Mouse (Mus musculus) kidney, embryonic 14.5 days (tissue): ENCODE results near the gene Polr3e. TPM values are rescaled to one million over a fixed set of nuclear protein-coding genes. Genes with fewer than 3 reads are reported as not detected.
"Not testable (repeated sequence)": the region's sequence is repeated elsewhere in the genome, so short reads cannot be mapped to it uniquely, and the experiment has no call there.

Experiments used
- ATAC-seq: fragments of 200-750 bp; cut with Nextera tagmentation; 2 replicates; pipeline ENCODE4 v1.8.0; 2017; ENCODE audit warnings: moderate number of reproducible peaks, mild to moderate bottlenecking, moderate TSS enrichment, moderate library complexity; ENCODE audit not compliant: low FRiP score, low TSS enrichment
- H3K27ac ChIP-seq: fragments of 300-500 bp; sonication (generic); 2 replicates; pipeline ENCODE4 v1.5.1; 2014; ENCODE audit warnings: low read depth, mild to moderate bottlenecking, low read length, moderate library complexity, mixed read lengths
- H3K27me3 ChIP-seq: fragments of 300-500 bp; sonication (generic); 2 replicates; pipeline ENCODE4 v1.6.1; 2014; ENCODE audit warnings: mild to moderate bottlenecking, low read length; ENCODE audit not compliant: control insufficient read depth, insufficient read depth
- H3K36me3 ChIP-seq: fragments of 300-500 bp; sonication (generic); 2 replicates; pipeline ENCODE4 v1.6.1; 2014; ENCODE audit warnings: low read length, mixed read lengths; ENCODE audit not compliant: control insufficient read depth, insufficient read depth
- H3K4me1 ChIP-seq: fragments of 300-500 bp; sonication (generic); 2 replicates; pipeline ENCODE4 v1.6.1; 2014; ENCODE audit warnings: low read length, mixed read lengths; ENCODE audit not compliant: control insufficient read depth, insufficient read depth
- H3K4me2 ChIP-seq: fragments of 300-500 bp; sonication (generic); replicated peaks from 2 replicates; pipeline ENCODE4 v1.6.1; 2014; ENCODE audit warnings: low read depth, mild to moderate bottlenecking, low read length
- H3K4me3 ChIP-seq: fragments of 300-500 bp; sonication (generic); 2 replicates; pipeline ENCODE4 v1.5.1; 2014; ENCODE audit warnings: mild to moderate bottlenecking, low read length
- H3K9ac ChIP-seq: fragments of 300-500 bp; sonication (generic); 2 replicates; pipeline ENCODE4 v1.6.1; 2014; ENCODE audit warnings: low read depth, mild to moderate bottlenecking, low read length, moderate library complexity
- H3K9me3 ChIP-seq: fragments of 300-500 bp; sonication (generic); 2 replicates; pipeline ENCODE4 v1.6.1; 2016; ENCODE audit warnings: low read length; ENCODE audit not compliant: control insufficient read depth
- WGBS: fragments of 180-500 bp; shearing (Covaris S2); extraction: QIAGEN DNeasy Blood & Tissue Kit; methylation state at CpG from one replicate; pipeline ENCODE4 v1.1.7; 2014; 5-methylcytosine and 5-hydroxymethylcytosine counted together
- polyA plus RNA-seq: library from polyadenylated mRNA; unstranded; fragments of >200 nt; fragmentation: Nextera tagmentation; extraction: Ambion mirVana; gene quantifications from 2 replicates; pipeline ENCODE4 v1.2.1, GENCODE M21; 2014

Polr3e gene
- polyA plus RNA-seq, 1 experiment from 2014 or later, result 31.2 TPM

- 83% methylated on average over 7 of the region's 7 CpGs for WGBS
- H3K9me3 ChIP-seq, H3K4me1 ChIP-seq, H3K4me3 ChIP-seq, H3K27ac ChIP-seq, H3K4me2 ChIP-seq, H3K27me3 ChIP-seq, H3K9ac ChIP-seq, ATAC-seq: not testable (repeated sequence)
- peaks cover 19% of the 10 kb centered on the region for H3K36me3 ChIP-seq
Observed at GRCm38 (mm10) chr7:120953591-120953990, 36.0 kb downstream of the Polr3e start.

- Histone ChIP-seq H3K36me3 (peaks cover 33% of the 10 kb centered on the region), H3K4me3 (no peak overlapping the region), H3K9me3 (no peaks in the 10 kb centered on the region), H3K27ac (no peak overlapping the region), H3K9ac (no peak overlapping the region), H3K4me1 (no peaks in the 10 kb centered on the region), H3K27me3 (no peaks in the 10 kb centered on the region), H3K4me2 (no peak overlapping the region)
- ATAC-seq, result no peak
- 92% methylated on average over 2 of the region's 2 CpGs for WGBS
Observed at GRCm38 (mm10) chr7:120960116-120960515, 42.6 kb downstream of the Polr3e start.

GRCm38 (mm10) chr7:120960601-120961000 is 43.1 kb downstream of the Polr3e start:
- no peak overlapping the region for H3K27ac ChIP-seq
- no peak overlapping the region for H3K4me2 ChIP-seq
- H3K9ac ChIP-seq, result no peak overlapping the region
- peaks cover 33% of the 10 kb centered on the region for H3K36me3 ChIP-seq
- H3K9me3 ChIP-seq, result no peaks in the 10 kb centered on the region
- WGBS, result 85% methylated on average over 6 of the region's 6 CpGs
- H3K4me1 ChIP-seq, result no peaks in the 10 kb centered on the region
- no peaks in the 10 kb centered on the region for H3K27me3 ChIP-seq
- ATAC-seq, result no peak
- no peak overlapping the region for H3K4me3 ChIP-seq

- H3K27me3 ChIP-seq, result no peaks in the 10 kb centered on the region
- H3K9me3 ChIP-seq, result no peaks in the 10 kb centered on the region
- peaks cover 32% of the 10 kb centered on the region for H3K36me3 ChIP-seq
- H3K27ac ChIP-seq, result no peak overlapping the region
- no peak overlapping the region for H3K4me2 ChIP-seq
- no peak overlapping the region for H3K9ac ChIP-seq
- no peak overlapping the region for H3K4me3 ChIP-seq
- 64% methylated on average over 3 of the region's 3 CpGs for WGBS
- no peak for ATAC-seq
- H3K4me1 ChIP-seq, result no peaks in the 10 kb centered on the region
Observed at GRCm38 (mm10) chr7:120961893-120962292, 44.3 kb downstream of the Polr3e start.

- 70% methylated on average over 5 of the region's 5 CpGs for WGBS
- Histone ChIP-seq H3K4me3 (no peak overlapping the region), H3K27ac (no peak overlapping the region), H3K4me1 (no peaks in the 10 kb centered on the region), H3K9ac (no peak overlapping the region), H3K27me3 (no peaks in the 10 kb centered on the region), H3K36me3 (peaks cover 21% of the 10 kb centered on the region), H3K4me2 (no peak overlapping the region), H3K9me3 (no peaks in the 10 kb centered on the region)
- no peak for ATAC-seq
Observed at GRCm38 (mm10) chr7:120963126-120963525, 45.6 kb downstream of the Polr3e start.

- no peak overlapping the region for H3K4me3 ChIP-seq
- H3K9ac ChIP-seq, result no peak overlapping the region
- ATAC-seq, result no peak
- H3K27me3 ChIP-seq, result no peaks in the 10 kb centered on the region
- H3K36me3 ChIP-seq, result peaks cover 6% of the 10 kb centered on the region; the same call in 1 of the 2 replicates
- no peaks in the 10 kb centered on the region for H3K9me3 ChIP-seq
- no peak overlapping the region for H3K27ac ChIP-seq
- H3K4me2 ChIP-seq, result no peak overlapping the region
- no peaks in the 10 kb centered on the region for H3K4me1 ChIP-seq
- WGBS, result 87% methylated on average over 7 of the region's 7 CpGs
Observed at GRCm38 (mm10) chr7:120969221-120969620, 51.7 kb downstream of the Polr3e start.

- Histone ChIP-seq H3K9ac (no peak overlapping the region), H3K36me3 (peaks cover 6% of the 10 kb centered on the region; the same call in 1 of the 2 replicates), H3K27me3 (no peaks in the 10 kb centered on the region), H3K9me3 (no peaks in the 10 kb centered on the region), H3K4me1 (peaks cover 3% of the 10 kb centered on the region; the same call in 1 of the 2 replicates), H3K4me3 (no peak overlapping the region), H3K4me2 (no peak overlapping the region), H3K27ac (no peak overlapping the region)
- no peak for ATAC-seq
- 86% methylated on average over 5 of the region's 5 CpGs for WGBS
Observed at GRCm38 (mm10) chr7:120970112-120970511, 52.6 kb downstream of the Polr3e start.

- H3K27me3 ChIP-seq, ATAC-seq, H3K4me3 ChIP-seq, H3K27ac ChIP-seq, H3K36me3 ChIP-seq, H3K9me3 ChIP-seq, H3K9ac ChIP-seq, H3K4me1 ChIP-seq, H3K4me2 ChIP-seq: not testable (repeated sequence)
- 86% methylated on average over 2 of the region's 2 CpGs for WGBS
Observed at GRCm38 (mm10) chr7:120972471-120972870, 54.9 kb downstream of the Polr3e start.

GRCm38 (mm10) chr7:120974001-120974400 is 56.5 kb downstream of the Polr3e start:
- Histone ChIP-seq H3K27ac (no peak overlapping the region), H3K36me3 (no peaks in the 10 kb centered on the region), H3K27me3 (no peaks in the 10 kb centered on the region), H3K9ac (no peak overlapping the region), H3K4me1 (peaks cover 3% of the 10 kb centered on the region; the same call in 1 of the 2 replicates), H3K9me3 (no peaks in the 10 kb centered on the region), H3K4me2 (no peak overlapping the region), H3K4me3 (no peak overlapping the region)
- ATAC-seq, result no peak
- WGBS, result 73% methylated on average over 3 of the region's 3 CpGs
